Comparison of ENCODE assay signal across 15 mouse cellular contexts in genomic region chr13:5888164-5888563, GRCm38 (mm10). TPM values are rescaled to one million over a fixed set of nuclear protein-coding genes. Genes with fewer than 3 reads are reported as not detected.
A peak's percentile ranks its signal among the peaks of the same experiment; 100 is the strongest.
DNase-seq lines count a peak whose midpoint lies in the region; ATAC-seq and TF ChIP-seq lines count a peak whose summit lies in the region.
"Had no signal": no experiment of that assay in that cellular context is flagged by ENCODE, and none has a peak within 500 bp of the region (broad histone marks: within the 10 kb centered on the region; RNA-seq: fewer than 3 reads in every experiment).

No protein-coding gene starts in this region.

- no peak overlapping the region for H3K4me2 ChIP-seq in liver, embryonic 15.5 days
- no peak overlapping the region for H3K4me2 ChIP-seq in liver, embryonic 12.5 days
- H3K4me2 ChIP-seq: forebrain, embryonic 12.5 days; midbrain, embryonic 13.5 days had no signal

- peak overlapping the region; percentile 48; the same call in 1 of the 2 replicates for H3K27ac ChIP-seq in liver, embryonic 15.5 days (replicated peaks)
- no peak overlapping the region for H3K27ac ChIP-seq in liver, embryonic 12.5 days
- H3K27ac ChIP-seq in bone marrow, adult 2 months (ENCODE audit: control insufficient read depth, insufficient read depth, low read depth, low read length, poor library complexity), result peak overlapping the region; percentile 94
- H3K27ac ChIP-seq: forebrain, embryonic 12.5 days; left cerebral cortex, adult 2 months; midbrain, embryonic 13.5 days had no signal

- TF ChIP-seq POLR2A in bone marrow, adult 2 months (IDR thresholded peaks at IDR 0.05; ENCODE audit: borderline replicate concordance, control insufficient read depth, low read depth, low read length), result no peak

- H3K4me3 ChIP-seq in liver, embryonic 15.5 days (replicated peaks), result no peak overlapping the region
- H3K4me3 ChIP-seq in liver, embryonic 12.5 days, result no peak overlapping the region
- peak overlapping the region; percentile 48 for H3K4me3 ChIP-seq in bone marrow, adult 2 months (replicated peaks; ENCODE audit: control insufficient read depth, low read depth, low read length)
- H3K4me3 ChIP-seq: forebrain, embryonic 12.5 days; left cerebral cortex, adult 2 months; midbrain, embryonic 13.5 days had no signal

- no peaks in the 10 kb centered on the region for H3K9me3 ChIP-seq in liver, embryonic 15.5 days (replicated peaks)
- H3K9me3 ChIP-seq in liver, embryonic 12.5 days (replicated peaks), result no peaks in the 10 kb centered on the region
- H3K9me3 ChIP-seq: forebrain, embryonic 12.5 days; midbrain, embryonic 13.5 days had no signal

- peak; percentile 22; the same call in 1 of the 2 replicates for ATAC-seq in liver, embryonic 15.5 days (ENCODE audit: insufficient read depth)
- ATAC-seq in liver, embryonic 12.5 days, result no peak
- ATAC-seq in megakaryocyte progenitor cell, adult 5-6 weeks (replicated peaks; ENCODE audit: poor library complexity), result peak; percentile 91
- ATAC-seq: activated CD4-positive, CD25-positive, alpha-beta regulatory T cell, adult 4 months; midbrain, embryonic 13.5 days had no signal

- H3K27me3 ChIP-seq in liver, embryonic 15.5 days, result no peaks in the 10 kb centered on the region
- no peaks in the 10 kb centered on the region for H3K27me3 ChIP-seq in liver, embryonic 12.5 days (replicated peaks)
- H3K27me3 ChIP-seq: forebrain, embryonic 12.5 days; midbrain, embryonic 13.5 days had no signal

- H3K36me3 ChIP-seq in liver, embryonic 15.5 days (replicated peaks), result no peaks in the 10 kb centered on the region
- H3K36me3 ChIP-seq in liver, embryonic 12.5 days, result no peaks in the 10 kb centered on the region
- H3K36me3 ChIP-seq: forebrain, embryonic 12.5 days; midbrain, embryonic 13.5 days had no signal

- DNase-seq in A20 (ENCODE audit: low read depth, low spot score), result peak; percentile 80
- DNase-seq in urinary bladder, postnatal 36 days (ENCODE audit: low spot score in 2 of 2), result no peak
- DNase-seq in T-cell, adult 2 months (ENCODE audit: low spot score), result no peak
- DNase-seq: cerebellum, adult 2 months; embryo, embryonic 11 days; kidney, adult 9 months; right cerebral cortex, adult 18-20 months had no signal

- WGBS in liver, embryonic 15.5 days (ENCODE audit: insufficient replicate concordance), result 29% methylated on average over 5 of the region's 5 CpGs
- WGBS in liver, embryonic 12.5 days (ENCODE audit: insufficient replicate concordance), result 34% methylated on average over 5 of the region's 5 CpGs
- 13% methylated on average over 5 of the region's 5 CpGs for WGBS in bone marrow, adult 2 months

- H3K9ac ChIP-seq in liver, embryonic 15.5 days, result no peak overlapping the region
- H3K9ac ChIP-seq in liver, embryonic 12.5 days, result no peak overlapping the region
- H3K9ac ChIP-seq: forebrain, embryonic 12.5 days; midbrain, embryonic 13.5 days had no signal

- H3K4me1 ChIP-seq in liver, embryonic 15.5 days (replicated peaks), result no peaks in the 10 kb centered on the region
- H3K4me1 ChIP-seq in liver, embryonic 12.5 days, result no peaks in the 10 kb centered on the region
- no peaks in the 10 kb centered on the region; the same call in 1 of the 2 replicates for H3K4me1 ChIP-seq in bone marrow, adult 2 months (ENCODE audit: control insufficient read depth, insufficient read depth, low read length)
- H3K4me1 ChIP-seq: forebrain, embryonic 12.5 days; midbrain, embryonic 13.5 days had no signal

- no peak for TF ChIP-seq CTCF in bone marrow, adult 2 months (IDR thresholded peaks at IDR 0.05; ENCODE audit: control insufficient read depth, insufficient read depth, low read length)

RNA-seq across cellular contexts. Expression of gene Klf6, which starts 26.9 kb away (rescaled TPM):
- 20.6 and 21.3 TPM in 2 replicates for polyA plus RNA-seq in liver, embryonic 15.5 days (2015; fragmentation: Nextera tagmentation; extraction: Ambion mirVana)
- 24.7 and 26.3 TPM in 2 replicates for polyA plus RNA-seq in liver, embryonic 12.5 days (2016; fragmentation: Nextera tagmentation; extraction: Ambion mirVana)
- 14.2 and 32.9 TPM in 2 replicates for polyA plus RNA-seq in bone marrow, adult 2 months (2011; ENCODE audit: insufficient read depth, insufficient read length, low replicate concordance, missing spikeins)
- 30.6 and 65.4 TPM in 2 replicates for total RNA-seq in megakaryocyte progenitor cell, adult 5-6 weeks (2015)
- 39.1 and 62.3 TPM in 2 replicates for total RNA-seq in megakaryocyte progenitor cell, adult 5-6 weeks (2017)
